Mouse (Mus musculus) stomach, postnatal 0 days (tissue): ENCODE results near the gene Hinfp.

Experiments
- CTCF ChIP-seq: IDR thresholded peaks from 2 replicates; pipeline ENCODE4 v1.5.1; 2016; ENCODE audit warnings: antibody characterized with exemption, low read depth, mild to moderate bottlenecking, moderate library complexity
- EP300 ChIP-seq: optimal IDR thresholded peaks from 2 replicates; pipeline ENCODE3; 2016; ENCODE audit warnings: antibody characterized with exemption

GRCm38 (mm10) chr9:44337436-44338169 lies 32.1 kb upstream of the Hinfp start:
- TF ChIP-seq EP300 (no peak), CTCF (no peak)
